Mouse (Mus musculus) CH12.LX (cell line): Measurements from ENCODE around the gene Ccdc182. TPM values are rescaled to one million over a fixed set of nuclear protein-coding genes. Genes with fewer than 3 reads are reported as not detected.
A peak's percentile ranks its signal among the peaks of the same experiment; 100 is the strongest.

ENCODE experiments used
- DNase-seq: peaks from one replicate; pipeline ENCODE4 v3.0.0-alpha.2; 2013; ENCODE audit errors: extremely low read depth
- H3K27ac ChIP-seq: 2 replicates; pipeline ENCODE4 v1.5.1; 2012; ENCODE audit warnings: low read depth, mild to moderate bottlenecking, control low read depth, moderate library complexity; ENCODE audit not compliant: insufficient read depth
- H3K27me3 ChIP-seq: replicated peaks from 2 replicates; pipeline ENCODE3; 2012; ENCODE audit warnings: inconsistent platforms
- H3K36me3 ChIP-seq, 2 experiments: replicated peaks in 1 of 2; 2 replicates each; pipeline versions ENCODE3 to v1.6.1; 2012; ENCODE audit warnings: inconsistent platforms in 1 of 2, low read length in 1 of 2, mild to moderate bottlenecking in 1 of 2, mixed read lengths in 1 of 2, moderate library complexity in 1 of 2; ENCODE audit not compliant: control insufficient read depth in 1 of 2, insufficient read depth in 1 of 2
- H3K4me1 ChIP-seq, 2 experiments: 2 replicates each; pipeline ENCODE4 v1.6.1; 2012; ENCODE audit warnings: inconsistent platforms in 1 of 2, moderate library complexity in 1 of 2; ENCODE audit not compliant: insufficient read depth in 2 of 2, control insufficient read depth in 1 of 2
- H3K4me2 ChIP-seq: 2 replicates; pipeline ENCODE4 v1.6.1; 2012; ENCODE audit warnings: low read depth, mild to moderate bottlenecking, control low read depth; ENCODE audit not compliant: poor library complexity, insufficient read depth, severe bottlenecking
- H3K4me3 ChIP-seq, 3 experiments: fragments of 150-350 bp in 1 of 3; sonication (generic) in 1 of 3; replicated peaks in 1 of 3; 2 replicates each; pipeline versions ENCODE3 to v1.5.1; 2011 to 2012; ENCODE audit warnings: low read depth in 2 of 3, low read length in 2 of 3, mild to moderate bottlenecking in 2 of 3, moderate library complexity in 2 of 3, control low read depth in 1 of 3, improper control_type of control experiment in 1 of 3, inconsistent platforms in 1 of 3, mixed read lengths in 1 of 3; ENCODE audit not compliant: poor library complexity in 1 of 3
- H3K79me2 ChIP-seq: replicated peaks from 2 replicates; pipeline ENCODE4 v1.6.1; 2012; ENCODE audit warnings: mild to moderate bottlenecking, moderate library complexity; ENCODE audit not compliant: control insufficient read depth, poor library complexity, insufficient read depth, severe bottlenecking; ENCODE audit errors: extremely low read depth
- H3K9ac ChIP-seq: 2 replicates; pipeline ENCODE4 v1.6.1; 2012; ENCODE audit warnings: low read depth, mild to moderate bottlenecking, control low read depth, moderate library complexity; ENCODE audit not compliant: insufficient read depth
- H3K9me3 ChIP-seq: replicated peaks from 2 replicates; pipeline ENCODE3; 2012; ENCODE audit warnings: low read length, inconsistent platforms, mixed read lengths
- CHD1 ChIP-seq: IDR thresholded peaks from 2 replicates; pipeline ENCODE4 v1.6.1; 2012; ENCODE audit warnings: low read depth, low read length, improper control_type of control experiment, inconsistent platforms
- CHD2 ChIP-seq: IDR thresholded peaks from 2 replicates; pipeline ENCODE4 v1.6.1; 2011; ENCODE audit warnings: low read length, improper control_type of control experiment
- CTCF ChIP-seq, 2 experiments: IDR thresholded peaks in 1 of 2; conservative IDR thresholded peaks in 1 of 2; 2 replicates each; pipeline ENCODE4 v1.5.1; 2011 to 2012; ENCODE audit warnings: low read depth in 2 of 2, low read length in 2 of 2, improper control_type of control experiment in 1 of 2, inconsistent platforms in 1 of 2, mild to moderate bottlenecking in 1 of 2, moderate library complexity in 1 of 2
- E2F4 ChIP-seq: IDR thresholded peaks from 2 replicates; pipeline ENCODE4 v1.6.1; 2011; ENCODE audit warnings: low read depth, low read length, improper control_type of control experiment; ENCODE audit not compliant: insufficient replicate concordance
- ELF1 ChIP-seq: IDR thresholded peaks from 2 replicates; pipeline ENCODE4 v1.6.1; 2014; ENCODE audit warnings: low read depth, mild to moderate bottlenecking, inconsistent platforms, low read length, improper control_type of control experiment
- EP300 ChIP-seq: IDR thresholded peaks from 2 replicates; pipeline ENCODE4 v1.6.1; 2011; ENCODE audit warnings: low read length, improper control_type of control experiment
- MAFK ChIP-seq: IDR thresholded peaks from 2 replicates; pipeline ENCODE4 v1.6.1; 2011; ENCODE audit warnings: low read length, improper control_type of control experiment; ENCODE audit not compliant: insufficient replicate concordance
- MAX ChIP-seq: IDR thresholded peaks from 2 replicates; pipeline ENCODE4 v1.6.1; 2011; ENCODE audit warnings: low read length, improper control_type of control experiment
- MEF2A ChIP-seq: IDR thresholded peaks from 2 replicates; pipeline ENCODE4 v1.6.1; 2014; ENCODE audit warnings: low read depth, mild to moderate bottlenecking, inconsistent platforms, low read length, improper control_type of control experiment, borderline replicate concordance
- NRF1 ChIP-seq: IDR thresholded peaks from 2 replicates; pipeline ENCODE4 v1.6.1; 2014; ENCODE audit warnings: low read depth, mild to moderate bottlenecking, inconsistent platforms, low read length, improper control_type of control experiment, moderate library complexity
- PAX5 ChIP-seq: IDR thresholded peaks from 2 replicates; pipeline ENCODE4 v1.6.1; 2012; ENCODE audit warnings: low read length, inconsistent platforms, mixed read lengths
- POLR2A ChIP-seq: IDR thresholded peaks from 2 replicates; pipeline ENCODE4 v1.6.1; 2011; ENCODE audit warnings: low read depth, mild to moderate bottlenecking, improper control_type of control experiment, low read length
- RAD21 ChIP-seq: IDR thresholded peaks from 2 replicates; pipeline ENCODE4 v1.6.1; 2011; ENCODE audit warnings: low read depth, mild to moderate bottlenecking, low read length, improper control_type of control experiment, moderate library complexity
- RCOR1 ChIP-seq: conservative IDR thresholded peaks from 2 replicates; pipeline ENCODE4 v1.6.1; 2012; ENCODE audit warnings: low read depth, mild to moderate bottlenecking, inconsistent platforms, low read length, improper control_type of control experiment
- SMC3 ChIP-seq: IDR thresholded peaks from 2 replicates; pipeline ENCODE4 v1.6.1; 2011; ENCODE audit warnings: low read depth, low read length, improper control_type of control experiment
- TBP ChIP-seq: conservative IDR thresholded peaks from 2 replicates; pipeline ENCODE4 v1.6.1; 2011; ENCODE audit warnings: low read depth, low read length, improper control_type of control experiment
- TCF12 ChIP-seq: IDR thresholded peaks from 2 replicates; pipeline ENCODE4 v1.6.1; 2014; ENCODE audit warnings: low read depth, mild to moderate bottlenecking, inconsistent platforms, low read length, improper control_type of control experiment
- USF1 ChIP-seq: IDR thresholded peaks from 2 replicates; pipeline ENCODE4 v1.6.1; 2014; ENCODE audit warnings: low read depth, mild to moderate bottlenecking, inconsistent platforms, low read length, improper control_type of control experiment
- USF2 ChIP-seq: conservative IDR thresholded peaks from 2 replicates; pipeline ENCODE4 v1.6.1; 2011; ENCODE audit warnings: low read depth, low read length, improper control_type of control experiment
- ZC3H11A ChIP-seq: IDR thresholded peaks from 2 replicates; pipeline ENCODE4 v1.6.1; 2012; ENCODE audit warnings: low read depth, mild to moderate bottlenecking, inconsistent platforms, low read length, improper control_type of control experiment
- ZNF384 ChIP-seq: IDR thresholded peaks from 2 replicates; pipeline ENCODE4 v1.6.1; 2012; ENCODE audit warnings: low read depth, low read length, improper control_type of control experiment, inconsistent platforms
- dilution Hi-C: fragments of 300-500 bp; cut with MboI; formaldehyde crosslinking; loops from 2 replicates; pipeline ENCODE4 v1.14.3; 2020; ENCODE audit warnings: low sequenced_read_pairs; ENCODE audit not compliant: extremely low pct_unique_long_range_greater_than_20kb, extremely low pct_ligation_motif_present
- in situ Hi-C: fragments of 300-500 bp; cut with MboI; formaldehyde crosslinking; loops from 3 replicates; pipeline ENCODE4 v1.14.3; 2019; ENCODE audit warnings: low sequenced_read_pairs, low pct_ligation_motif_present, low pct_unique_long_range_greater_than_20kb, mixed read lengths
- polyA plus RNA-seq: library from polyadenylated mRNA; unstranded; fragments of >175 nt; gene quantifications from 2 replicates; pipeline ENCODE4 v1.2.1, GENCODE M21; 2012; ENCODE audit warnings: low read depth; ENCODE audit not compliant: insufficient read length
- total RNA-seq, 2 experiments: library from RNA; depleted of rRNA; stranded (reverse); fragments of 300-350 nt in 1 of 2; fragments of >200 nt in 1 of 2; gene quantifications; 2 replicates each; pipeline ENCODE4 v1.2.3; 2012 to 2014

Gene Ccdc182
- total and polyA plus RNA-seq, 3 experiments = not detected

DNA sequence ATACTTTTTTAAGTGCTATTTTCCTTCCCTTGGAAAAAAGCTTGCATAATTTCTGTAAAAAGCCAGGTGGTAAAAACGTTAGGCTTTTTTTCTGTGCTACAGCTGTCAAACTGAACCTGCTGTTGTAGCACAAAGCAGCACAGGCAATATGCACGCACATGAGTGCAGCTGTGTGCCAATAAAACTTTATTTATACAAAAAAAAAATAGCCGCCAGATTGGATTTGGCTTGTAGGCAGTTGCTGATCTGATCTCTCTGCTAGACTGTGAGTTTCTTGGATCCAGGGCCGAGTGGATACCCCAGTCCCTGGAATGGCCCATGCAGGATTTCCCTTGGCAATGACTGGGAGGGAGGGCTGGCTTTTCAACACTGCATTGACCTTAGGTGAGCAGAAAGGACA is 36.2 kb upstream of the Ccdc182 start:
- peak; percentile 39; the same call in 1 of the 2 replicates for TF ChIP-seq ZNF384
- TF ChIP-seq ZC3H11A = no peak
- Histone ChIP-seq H3K27ac (no peak overlapping the region), H3K4me3 (no peak overlapping the region), H3K9me3 (peaks cover 23% of the 10 kb centered on the region), H3K9ac (no peak overlapping the region), H3K4me1 (peaks cover 3 to 8% of the 10 kb centered on the region in 2 experiments), H3K27me3 (peaks cover 23% of the 10 kb centered on the region), H3K4me2 (no peak overlapping the region), H3K79me2 (no peaks in the 10 kb centered on the region), H3K36me3 (no peaks in the 10 kb centered on the region)
- DNase-seq = no peak
- dilution Hi-C loops = no loop called here
- in situ Hi-C loops = loop anchor here (10.0 kb wide), 1 partner anchor 567 kb away; no protein-coding TSS in a partner anchor

- in situ Hi-C loops = loop anchor here (10.0 kb wide), 1 partner anchor 567 kb away; no protein-coding TSS in a partner anchor
- H3K9ac ChIP-seq = no peak overlapping the region
- peaks cover 23% of the 10 kb centered on the region for H3K27me3 ChIP-seq
- H3K4me3 ChIP-seq = no peak overlapping the region
- H3K4me2 ChIP-seq = no peak overlapping the region
- H3K79me2 ChIP-seq = no peaks in the 10 kb centered on the region
- no peak for DNase-seq
- H3K36me3 ChIP-seq = no peaks in the 10 kb centered on the region
- peaks cover 0 to 5% of the 10 kb centered on the region in 2 experiments; a peak in 2 of 4 replicates for H3K4me1 ChIP-seq
- peak; percentile 52 to 60; a peak in 3 of 4 replicates for TF ChIP-seq CTCF (conservative IDR thresholded peaks at IDR 0.05 in 1 of 2, IDR thresholded peaks at IDR 0.05 in 1 of 2; ENCODE audit: low read depth in 2 of 2, low read length in 2 of 2)
- no peak for TF ChIP-seq CHD1
- TF ChIP-seq SMC3 = peak; percentile 46
- peak; percentile 46 for TF ChIP-seq RAD21
- TF ChIP-seq ELF1 = no peak
- TF ChIP-seq, all 38 proteins: peak for 3
- dilution Hi-C loops = no loop called here
- no peak overlapping the region for H3K27ac ChIP-seq
- H3K9me3 ChIP-seq = peaks cover 23% of the 10 kb centered on the region
Observed at GRCm38 (mm10) chr11:88258212-88258611, 35.6 kb upstream of the Ccdc182 start.

- no peak for DNase-seq
- no peak for TF ChIP-seq USF2
- no peak for TF ChIP-seq CHD2
- TF ChIP-seq MEF2A = no peak
- TF ChIP-seq TBP = no peak
- no peak for TF ChIP-seq ELF1
- no peak for TF ChIP-seq TCF12
- TF ChIP-seq NRF1 = no peak
- TF ChIP-seq CTCF (conservative IDR thresholded peaks at IDR 0.05 in 1 of 2, IDR thresholded peaks at IDR 0.05 in 1 of 2; ENCODE audit: low read depth in 2 of 2, low read length in 2 of 2) = no peak
- no peak for TF ChIP-seq RCOR1
- TF ChIP-seq EP300 = no peak
- no peak for TF ChIP-seq PAX5
- no peak for TF ChIP-seq ZNF384
- TF ChIP-seq POLR2A = no peak
- no peak for TF ChIP-seq USF1
- TF ChIP-seq MAFK = no peak
- TF ChIP-seq E2F4 = no peak
- TF ChIP-seq MAX = no peak
- no peak for TF ChIP-seq RAD21
- Histone ChIP-seq H3K36me3 (no peaks in the 10 kb centered on the region), H3K4me3 (no peak overlapping the region), H3K27ac (no peak overlapping the region), H3K79me2 (no peaks in the 10 kb centered on the region), H3K4me1 (no peaks in the 10 kb centered on the region), H3K9ac (no peak overlapping the region), H3K9me3 (peaks cover 26% of the 10 kb centered on the region), H3K27me3 (peaks cover 20% of the 10 kb centered on the region), H3K4me2 (no peak overlapping the region)
- dilution Hi-C loops = no loop called here
- in situ Hi-C loops = no loop called here
Observed at GRCm38 (mm10) chr11:88260463-88260862, 33.4 kb upstream of the Ccdc182 start.
